Comparison of ENCODE assay signal across 1 mouse cellular context in genomic region chr1:135399466-135399865, GRCm38 (mm10).
A peak's percentile ranks its signal among the peaks of the same experiment; 100 is the strongest.
TF ChIP-seq lines count a peak whose summit lies in the region.

No protein-coding gene starts in this region.

TF ChIP-seq in CH12.LX, 34 proteins besides CTCF, POLR2A, EP300 and RAD21 (continued from another document):
- no peak for TF ChIP-seq CHD2 (IDR thresholded peaks at IDR 0.05; ENCODE audit: low read length)
- no peak for TF ChIP-seq ELF1 (IDR thresholded peaks at IDR 0.05; ENCODE audit: low read depth, low read length)
- no peak for TF ChIP-seq ZMIZ1 (IDR thresholded peaks at IDR 0.05; ENCODE audit: low read depth, low read length)
- peak; percentile 35; the same call in 1 of the 2 replicates for TF ChIP-seq BHLHE40 (IDR thresholded peaks at IDR 0.05; ENCODE audit: low read depth, low read length)
- no peak for TF ChIP-seq PAX5 (IDR thresholded peaks at IDR 0.05; ENCODE audit: low read length)
- TF ChIP-seq MXI1 (IDR thresholded peaks at IDR 0.05; ENCODE audit: low read depth, low read length), result no peak; the same call in 1 of the 2 replicates
- TF ChIP-seq JUN (IDR thresholded peaks at IDR 0.05; ENCODE audit: insufficient read depth, low read depth, low read length), result peak; percentile 77
- no peak; the same call in 1 of the 2 replicates for TF ChIP-seq RCOR1 (conservative IDR thresholded peaks at IDR 0.05; ENCODE audit: low read depth, low read length)
- TF ChIP-seq TBP (conservative IDR thresholded peaks at IDR 0.05; ENCODE audit: low read depth, low read length), result no peak
- TF ChIP-seq USF2 (conservative IDR thresholded peaks at IDR 0.05; ENCODE audit: low read depth, low read length), result no peak
- TF ChIP-seq UBTF (IDR thresholded peaks at IDR 0.05; ENCODE audit: low read depth, low read length), result no peak
- no peak for TF ChIP-seq NELFE (IDR thresholded peaks at IDR 0.05; ENCODE audit: low read depth, low read length)
- no peak for TF ChIP-seq MAZ (IDR thresholded peaks at IDR 0.05; ENCODE audit: low read depth, low read length)
- peak; percentile 53 for TF ChIP-seq ETS1 (conservative IDR thresholded peaks at IDR 0.05; ENCODE audit: low read depth, low read length)
- no peak; the same call in 1 of the 2 replicates for TF ChIP-seq TCF12 (IDR thresholded peaks at IDR 0.05; ENCODE audit: low read depth, low read length)
- TF ChIP-seq E2F4 (IDR thresholded peaks at IDR 0.05; ENCODE audit: insufficient replicate concordance, low read depth, low read length), result no peak
- no peak for TF ChIP-seq KAT2A (IDR thresholded peaks at IDR 0.05; ENCODE audit: insufficient replicate concordance, low read length)
- TF ChIP-seq USF1 (IDR thresholded peaks at IDR 0.05; ENCODE audit: low read depth, low read length), result no peak
